Mouse (Mus musculus) layer of hippocampus, adult 6 months (tissue): ENCODE measurements around the gene Btg4. TPM values are rescaled to one million over a fixed set of nuclear protein-coding genes. Genes with fewer than 3 reads are reported as not detected.

ENCODE experiments used
- long read RNA-seq, 2 experiments: library from polyadenylated mRNA; unstranded; transcript quantifications; one replicate each; pipeline ENCODE4 v2.0.0; 2019 to 2020
- microRNA-seq: library from miRNA; unstranded; fragments of <30 nt; microRNA quantifications from one replicate; pipeline ENCODE4 v1.2.0, GENCODE M21; 2020
- polyA plus RNA-seq: library from polyadenylated mRNA; unstranded; fragments of <200 nt; fragmentation: Nextera tagmentation; gene quantifications from 2 replicates; pipeline ENCODE4 v1.2.3, GENCODE M21; 2021

The Btg4 gene
- polyA plus RNA-seq, result not detected in 2 replicates
- long read RNA-seq, experiment 1, result 0 reads
- long read RNA-seq, experiment 2, result 0 reads

GRCm38 (mm10) chr9:51060601-51061000 is at the start of gene Btg4:
TSS of gene Btg4 (plus strand) at chr9:51060901.

GRCm38 (mm10) chr9:51076979-51077315 is 16.2 kb downstream of the Btg4 start, which contains the start of gene Layn:
TSS of gene Layn (minus strand) at chr9:51077094.

DNA sequence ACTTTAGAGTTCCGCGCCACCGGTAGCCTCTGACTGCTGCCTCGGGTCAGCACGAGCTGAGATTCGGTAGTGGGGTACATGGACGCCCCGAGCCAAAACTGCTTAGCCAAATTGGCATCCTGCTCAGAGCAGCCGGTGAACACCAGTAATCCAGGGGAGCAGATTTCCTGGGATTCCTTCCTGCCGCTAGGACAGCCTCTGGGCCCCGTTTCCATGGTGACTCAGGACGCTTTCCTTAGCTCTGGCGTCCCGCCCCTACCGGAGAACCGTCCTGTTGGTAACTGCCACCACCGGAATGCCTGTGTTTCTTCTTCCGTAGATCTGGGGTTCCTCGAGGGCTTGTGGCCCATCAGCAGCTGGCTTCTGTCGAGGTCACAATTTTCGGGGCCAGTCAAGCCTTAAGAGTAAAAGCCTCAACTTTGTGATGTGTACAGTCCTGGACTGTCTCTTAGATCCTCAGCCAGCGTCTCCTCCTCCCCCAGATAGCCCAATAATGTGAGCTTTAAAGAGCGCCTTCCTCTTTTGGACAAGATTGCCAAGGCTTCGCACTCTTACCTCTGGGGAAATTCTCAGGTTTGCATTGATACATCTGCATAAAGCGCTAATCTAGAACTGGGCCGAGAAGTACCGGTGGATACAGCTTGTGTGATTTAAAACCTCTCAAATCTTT is 41.2 kb downstream of the Btg4 start, which contains the start of gene 4833427G06Rik:
4833427G06Rik (minus strand) TSS at position 323 of the 670 bp plus-strand sequence.

GRCm38 (mm10) chr9:51165312-51166180 is 104.8 kb downstream of the Btg4 start, which contains the start of gene Gm32742:
TSS of gene Gm32742 (minus strand) at chr9:51165517.

Small RNA genes within 50 kb of the gene (microRNA-seq; reads per million reads assigned to microRNA genes)
- 45.5 reads per million, percentile 50 among the genes with 10 or more reads in this experiment for gene Mir34b
- gene Mir34c, result 320 reads per million, percentile 69 among the genes with 10 or more reads in this experiment

Other genes starting within 250 kb of the Btg4 start
- 7.3 and 9.1 TPM in 2 replicates for gene Ppp2r1b, start 215.6 kb upstream of the Btg4 start, polyA plus RNA-seq
- gene Sik2, start 51.8 kb upstream of the Btg4 start, polyA plus RNA-seq, result 9.7 and 12.2 TPM in 2 replicates
- gene Layn, start 16.2 kb downstream of the Btg4 start, polyA plus RNA-seq, result 5.5 and 7.2 TPM in 2 replicates
- 0.58 and 1.9 TPM in 2 replicates for gene 4833427G06Rik, start 41.2 kb downstream of the Btg4 start, polyA plus RNA-seq
- not detected in 2 replicates for gene Gm32742, start 104.6 kb downstream of the Btg4 start, polyA plus RNA-seq
- gene Pou2af1, start 152.8 kb downstream of the Btg4 start, polyA plus RNA-seq, result not detected in 2 replicates
- gene Colca2, start 217.7 kb downstream of the Btg4 start, polyA plus RNA-seq, result 0.72 and 1.1 TPM in 2 replicates